Mouse (Mus musculus): ENCODE results near the gene Cdc42ep1. TPM values are rescaled to one million over a fixed set of nuclear protein-coding genes. Genes with fewer than 3 reads are reported as not detected.

Cdc42ep1 gene
- polyA plus RNA-seq, 1 experiment from 2014 or later: 40.8 TPM

- Histone ChIP-seq H3K9ac (peak overlapping the region; percentile 42; the same call in 1 of the 2 replicates), H3K4me3 (no peak overlapping the region), H3K4me1 (replicated peaks) (peaks cover 37% of the 10 kb centered on the region), H3K27ac (ENCODE audit: poor library complexity, severe bottlenecking) (no peak overlapping the region), H3K27me3 (replicated peaks) (no peaks in the 10 kb centered on the region), H3K4me2 (no peak overlapping the region), H3K9me3 (replicated peaks) (no peaks in the 10 kb centered on the region), H3K36me3 (peaks cover 55% of the 10 kb centered on the region)
- WGBS: 91% methylated on average over 8 of the region's 8 CpGs
- ATAC-seq (ENCODE audit: insufficient number of reproducible peaks, low FRiP score): no peak
Observed at GRCm38 (mm10) chr15:78880432-78880831, 38.0 kb downstream of the Cdc42ep1 start.

DNA sequence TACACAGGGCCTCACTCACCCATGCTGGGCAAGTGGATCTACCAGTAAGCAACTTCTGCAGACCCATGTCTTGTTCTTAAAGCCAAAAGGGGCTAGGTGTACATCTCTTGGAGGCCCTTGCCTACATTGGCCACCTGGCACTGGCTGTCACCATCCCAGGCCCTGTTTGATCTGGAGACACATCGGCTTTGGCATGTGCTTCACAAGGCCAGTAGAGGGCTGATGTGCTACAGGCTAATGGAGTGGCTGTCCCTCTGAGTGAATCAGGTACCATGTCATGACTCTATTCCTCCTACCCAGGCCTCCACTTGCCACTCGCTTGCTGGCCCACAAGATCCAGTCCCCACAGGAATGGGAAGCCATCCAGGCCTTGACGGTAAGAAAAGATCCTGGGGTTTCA lies 39.4 kb downstream of the Cdc42ep1 start:
- Histone ChIP-seq H3K4me3 (no peak overlapping the region), H3K4me2 (no peak overlapping the region), H3K36me3 (peaks cover 69% of the 10 kb centered on the region), H3K27ac (ENCODE audit: poor library complexity, severe bottlenecking) (no peak overlapping the region), H3K27me3 (replicated peaks) (no peaks in the 10 kb centered on the region), H3K4me1 (replicated peaks) (peaks cover 27% of the 10 kb centered on the region), H3K9me3 (replicated peaks) (no peaks in the 10 kb centered on the region), H3K9ac (no peak overlapping the region)
- no peak for ATAC-seq (ENCODE audit: insufficient number of reproducible peaks, low FRiP score)
- WGBS: 77% methylated on average over 3 of the region's 3 CpGs

GRCm38 (mm10) chr15:78889401-78889853 lies 47.0 kb downstream of the Cdc42ep1 start:
- H3K27me3 ChIP-seq (replicated peaks): no peaks in the 10 kb centered on the region
- peak overlapping the region; percentile 44; the same call in 1 of the 2 replicates for H3K9ac ChIP-seq
- H3K4me1 ChIP-seq (replicated peaks): peaks cover 57% of the 10 kb centered on the region
- peak overlapping the region; percentile 14; the same call in 1 of the 2 replicates for H3K27ac ChIP-seq (ENCODE audit: poor library complexity, severe bottlenecking)
- H3K4me2 ChIP-seq: 0 out of 2 replicates have a peak overlapping the region, but pooled peaks have one; percentile 14
- WGBS: 38% methylated on average over 13 of the region's 13 CpGs
- no peaks in the 10 kb centered on the region for H3K9me3 ChIP-seq (replicated peaks)
- no peak overlapping the region for H3K4me3 ChIP-seq
- peak; percentile 46; the same call in 1 of the 2 replicates for ATAC-seq (ENCODE audit: insufficient number of reproducible peaks, low FRiP score)
- peaks cover 94% of the 10 kb centered on the region for H3K36me3 ChIP-seq

GRCm38 (mm10) chr15:78892440-78892839 lies 50.0 kb downstream of the Cdc42ep1 start:
- no peak overlapping the region for H3K4me3 ChIP-seq
- 15% methylated on average over 7 of the region's 7 CpGs for WGBS
- peaks cover 74% of the 10 kb centered on the region for H3K36me3 ChIP-seq
- peak overlapping the region; percentile 46; the same call in 1 of the 2 replicates for H3K9ac ChIP-seq
- ATAC-seq (ENCODE audit: insufficient number of reproducible peaks, low FRiP score): peak; percentile 56
- H3K9me3 ChIP-seq (replicated peaks): no peaks in the 10 kb centered on the region
- H3K27ac ChIP-seq (ENCODE audit: poor library complexity, severe bottlenecking): peak overlapping the region; percentile 75
- peak overlapping the region; percentile 27; the same call in 1 of the 2 replicates for H3K4me2 ChIP-seq
- peaks cover 85% of the 10 kb centered on the region for H3K4me1 ChIP-seq (replicated peaks)
- H3K27me3 ChIP-seq (replicated peaks): no peaks in the 10 kb centered on the region

DNA sequence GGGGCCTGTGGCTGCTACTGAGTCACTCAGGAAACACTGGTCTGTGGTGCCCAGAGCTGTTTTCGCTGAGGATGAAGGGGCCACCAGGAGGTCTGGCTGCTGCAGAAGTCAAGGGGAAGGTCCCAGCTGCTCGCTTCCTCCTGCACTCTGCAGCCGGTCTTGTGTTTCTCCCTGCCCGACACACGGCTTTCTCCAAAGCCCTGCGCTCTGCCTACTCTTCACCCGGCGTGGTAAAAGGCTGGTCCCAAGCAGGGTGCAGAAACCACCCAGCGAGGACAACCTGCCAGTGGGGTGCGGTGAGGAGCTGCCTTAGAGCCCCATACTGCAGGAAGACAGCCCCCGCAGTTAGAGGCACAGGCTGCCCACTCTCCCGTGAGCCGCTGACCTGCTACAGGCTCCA lies 52.3 kb downstream of the Cdc42ep1 start:
- Histone ChIP-seq H3K4me3 (no peak overlapping the region), H3K36me3 (peaks cover 54% of the 10 kb centered on the region), H3K4me2 (peak overlapping the region; percentile 12; the same call in 1 of the 2 replicates), H3K27ac (ENCODE audit: poor library complexity, severe bottlenecking) (peak overlapping the region; percentile 75), H3K9ac (peak overlapping the region; percentile 55), H3K4me1 (replicated peaks) (peaks cover 88% of the 10 kb centered on the region), H3K27me3 (replicated peaks) (no peaks in the 10 kb centered on the region), H3K9me3 (replicated peaks) (no peaks in the 10 kb centered on the region)
- 65% methylated on average over 13 of the region's 13 CpGs for WGBS
- no peak for ATAC-seq (ENCODE audit: insufficient number of reproducible peaks, low FRiP score)

DNA sequence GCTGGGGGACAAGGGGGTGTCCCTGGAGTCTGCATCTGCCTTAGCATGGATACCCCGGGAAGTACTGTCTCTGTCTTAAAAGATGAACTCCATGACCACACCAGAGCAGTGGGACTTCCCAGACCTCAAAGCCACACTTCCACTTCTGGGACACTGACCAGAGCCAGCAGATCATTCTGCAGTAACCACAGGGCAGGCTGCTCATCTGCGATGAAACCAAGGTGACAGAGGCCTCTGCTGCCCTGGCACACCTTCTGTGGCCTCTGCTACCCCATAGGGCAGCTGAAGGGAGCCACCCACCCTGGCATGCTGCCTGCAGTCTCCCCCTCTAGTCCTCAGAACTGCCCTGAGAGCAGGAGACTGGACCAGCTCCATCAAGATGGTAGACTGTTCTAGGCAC lies 53.3 kb downstream of the Cdc42ep1 start:
- Histone ChIP-seq H3K4me1 (replicated peaks) (peaks cover 87% of the 10 kb centered on the region), H3K9ac (0 out of 2 replicates have a peak overlapping the region, but pooled peaks have one; percentile 26), H3K9me3 (replicated peaks) (no peaks in the 10 kb centered on the region), H3K4me2 (no peak overlapping the region), H3K4me3 (no peak overlapping the region), H3K36me3 (peaks cover 45% of the 10 kb centered on the region), H3K27ac (ENCODE audit: poor library complexity, severe bottlenecking) (no peak overlapping the region), H3K27me3 (replicated peaks) (no peaks in the 10 kb centered on the region)
- WGBS: 84% methylated on average over 2 of the region's 2 CpGs
- ATAC-seq (ENCODE audit: insufficient number of reproducible peaks, low FRiP score): no peak

DNA sequence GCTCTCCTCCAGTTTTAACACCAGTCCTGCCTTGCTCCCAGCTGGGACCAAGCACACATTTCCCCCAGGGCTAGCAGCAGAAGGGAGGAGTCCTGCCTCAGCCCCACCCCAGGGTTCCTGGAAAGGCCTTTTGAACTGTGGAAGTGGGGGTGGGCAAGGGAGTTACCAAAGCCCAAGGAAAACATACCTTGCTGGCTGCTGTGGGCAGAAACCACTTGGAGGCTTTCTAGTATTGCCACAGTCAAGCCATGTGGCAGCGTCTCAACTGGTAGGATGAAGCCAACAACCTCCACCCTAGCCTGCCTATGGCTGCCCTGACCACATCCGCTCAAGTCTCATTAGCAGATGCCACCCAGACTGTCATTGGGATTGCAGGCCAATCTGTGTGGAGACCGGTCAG lies 53.7 kb downstream of the Cdc42ep1 start:
- no peaks in the 10 kb centered on the region for H3K9me3 ChIP-seq (replicated peaks)
- H3K27ac ChIP-seq (ENCODE audit: poor library complexity, severe bottlenecking): no peak overlapping the region
- H3K4me2 ChIP-seq: no peak overlapping the region
- H3K9ac ChIP-seq: 0 out of 2 replicates have a peak overlapping the region, but pooled peaks have one; percentile 26
- H3K4me1 ChIP-seq (replicated peaks): peaks cover 89% of the 10 kb centered on the region
- 73% methylated on average over 3 of the region's 3 CpGs for WGBS
- no peaks in the 10 kb centered on the region for H3K27me3 ChIP-seq (replicated peaks)
- no peak overlapping the region for H3K4me3 ChIP-seq
- no peak for ATAC-seq (ENCODE audit: insufficient number of reproducible peaks, low FRiP score)
- H3K36me3 ChIP-seq: peaks cover 41% of the 10 kb centered on the region

DNA sequence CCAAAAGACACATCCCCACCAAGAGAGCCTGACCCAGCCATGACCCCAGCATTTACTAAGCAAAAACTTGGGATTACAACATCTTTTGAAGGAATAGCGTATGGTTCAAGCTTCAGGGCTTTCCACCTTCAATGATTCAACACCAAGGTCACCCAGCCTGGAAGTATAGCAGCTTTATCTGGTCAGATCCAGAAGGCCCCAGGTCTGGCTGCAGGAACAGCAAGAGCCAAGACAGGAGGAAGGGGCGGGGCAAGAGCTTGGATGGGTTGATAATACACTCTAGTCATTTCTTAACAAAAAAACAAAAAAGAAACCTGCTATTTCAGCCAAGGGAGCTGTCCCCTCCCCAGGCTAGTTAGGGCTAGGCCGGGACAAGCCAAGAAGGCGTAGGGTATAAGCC lies 55.1 kb downstream of the Cdc42ep1 start:
- Histone ChIP-seq H3K36me3 (peaks cover 39% of the 10 kb centered on the region), H3K27ac (ENCODE audit: poor library complexity, severe bottlenecking) (peak overlapping the region; percentile 46; the same call in 1 of the 2 replicates), H3K9me3 (replicated peaks) (no peaks in the 10 kb centered on the region), H3K9ac (no peak overlapping the region), H3K4me3 (no peak overlapping the region), H3K4me2 (0 out of 2 replicates have a peak overlapping the region, but pooled peaks have one; percentile 11), H3K27me3 (replicated peaks) (no peaks in the 10 kb centered on the region), H3K4me1 (replicated peaks) (peaks cover 83% of the 10 kb centered on the region)
- ATAC-seq (ENCODE audit: insufficient number of reproducible peaks, low FRiP score): no peak
- 75% methylated on average over 4 of the region's 4 CpGs for WGBS

- Histone ChIP-seq H3K27ac (ENCODE audit: poor library complexity, severe bottlenecking) (peak overlapping the region; percentile 64), H3K4me1 (replicated peaks) (peaks cover 79% of the 10 kb centered on the region), H3K27me3 (replicated peaks) (no peaks in the 10 kb centered on the region), H3K4me3 (peak overlapping the region; percentile 79), H3K9me3 (replicated peaks) (no peaks in the 10 kb centered on the region), H3K36me3 (peaks cover 37% of the 10 kb centered on the region), H3K4me2 (peak overlapping the region; percentile 80), H3K9ac (peak overlapping the region; percentile 39)
- WGBS: 41% methylated on average over 6 of the region's 6 CpGs
- ATAC-seq (ENCODE audit: insufficient number of reproducible peaks, low FRiP score): no peak
Observed at GRCm38 (mm10) chr15:78898507-78899001, 56.1 kb downstream of the Cdc42ep1 start.

- no peak for ATAC-seq (ENCODE audit: insufficient number of reproducible peaks, low FRiP score)
Observed at GRCm38 (mm10) chr15:78899409-78899739, 57.0 kb downstream of the Cdc42ep1 start, which contains the start of gene Gm49510. Gene Gm49510, plus strand, starts transcription at chr15:78899667.

GRCm38 (mm10) chr15:78899740-78900584 lies 57.5 kb downstream of the Cdc42ep1 start, which contains the start of gene Sh3bp1:
Gene Sh3bp1, plus strand, starts transcription at chr15:78899768.
- Histone ChIP-seq H3K4me2 (peak within 1 kb of the TSS; percentile 80), H3K4me3 (peak within 1 kb of the TSS; percentile 79), H3K36me3 (peaks cover 40% of the 10 kb centered on the region), H3K9ac (peak within 1 kb of the TSS; percentile 84), H3K4me1 (replicated peaks) (peaks cover 65% of the 10 kb centered on the region), H3K27ac (ENCODE audit: poor library complexity, severe bottlenecking) (peak within 1 kb of the TSS; percentile 64), H3K27me3 (replicated peaks) (no peaks in the 10 kb centered on the region), H3K9me3 (replicated peaks) (no peaks in the 10 kb centered on the region)
- peak; percentile 63 for ATAC-seq (ENCODE audit: insufficient number of reproducible peaks, low FRiP score)
- under 1% methylated on average over 47 of the region's 47 CpGs for WGBS

More at GRCm38 (mm10) chr15:78899409-78899739, 57.0 kb downstream of the Cdc42ep1 start, which contains the start of gene Gm49510:
- Histone ChIP-seq H3K4me3 (peak within 1 kb of the TSS; percentile 79), H3K36me3 (peaks cover 37% of the 10 kb centered on the region), H3K9me3 (replicated peaks) (no peaks in the 10 kb centered on the region), H3K4me2 (peak within 1 kb of the TSS; percentile 80), H3K4me1 (replicated peaks) (peaks cover 71% of the 10 kb centered on the region), H3K9ac (peak within 1 kb of the TSS; percentile 84), H3K27ac (ENCODE audit: poor library complexity, severe bottlenecking) (peak within 1 kb of the TSS; percentile 64), H3K27me3 (replicated peaks) (no peaks in the 10 kb centered on the region)
- 2% methylated on average over 20 of the region's 20 CpGs for WGBS

Data from heart, embryonic 12.5 days (tissue).